Mouse (Mus musculus): ENCODE results near the gene Chrm3. TPM values are rescaled to one million over a fixed set of nuclear protein-coding genes. Genes with fewer than 3 reads are reported as not detected.
A peak's percentile ranks its signal among the peaks of the same experiment; 100 is the strongest.

Gene Chrm3
- polyA plus RNA-seq, 1 experiment from 2014 or later = 1.7 TPM

DNA sequence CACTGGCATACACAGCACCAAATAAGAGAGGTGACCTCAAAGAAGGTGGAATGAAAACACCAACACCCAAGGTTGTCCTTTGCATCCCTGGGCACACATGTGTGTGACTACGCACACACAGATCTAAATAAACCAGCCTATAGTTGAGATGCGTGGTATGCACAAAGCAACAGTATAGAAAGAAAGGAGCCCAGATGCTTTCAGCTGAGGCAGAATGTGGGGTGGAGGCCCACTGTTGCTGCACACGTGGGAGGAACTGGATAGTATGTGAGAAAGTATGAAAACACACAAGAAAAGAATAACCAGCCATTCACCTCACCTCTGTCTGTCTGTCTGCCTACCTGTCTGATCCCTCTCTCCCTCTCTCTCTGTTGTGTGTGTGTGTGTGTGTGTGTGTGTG lies 203.2 kb downstream of the Chrm3 start:
- H3K27ac ChIP-seq (replicated peaks) = no peak overlapping the region
- H3K27me3 ChIP-seq = no peaks in the 10 kb centered on the region
- no peak overlapping the region for H3K4me2 ChIP-seq (replicated peaks)
- no peaks in the 10 kb centered on the region for H3K4me1 ChIP-seq
- H3K4me3 ChIP-seq (replicated peaks) = no peak overlapping the region
- WGBS = 80% methylated on average over 3 of the region's 3 CpGs
- no peaks in the 10 kb centered on the region for H3K36me3 ChIP-seq
- ATAC-seq (ENCODE audit: insufficient number of reproducible peaks, low FRiP score, low TSS enrichment, low read depth) = no peak
- no peaks in the 10 kb centered on the region for H3K9me3 ChIP-seq (replicated peaks)
- no peak overlapping the region for H3K9ac ChIP-seq

- no peaks in the 10 kb centered on the region for H3K36me3 ChIP-seq
- no peaks in the 10 kb centered on the region for H3K27me3 ChIP-seq
- no peaks in the 10 kb centered on the region for H3K4me1 ChIP-seq
- H3K4me3 ChIP-seq (replicated peaks) = no peak overlapping the region
- no peak overlapping the region for H3K27ac ChIP-seq (replicated peaks)
- H3K9ac ChIP-seq = no peak overlapping the region
- ATAC-seq (ENCODE audit: insufficient number of reproducible peaks, low FRiP score, low TSS enrichment, low read depth) = no peak
- 76% methylated on average over 4 of the region's 4 CpGs for WGBS
- H3K4me2 ChIP-seq (replicated peaks) = no peak overlapping the region
- H3K9me3 ChIP-seq (replicated peaks) = no peaks in the 10 kb centered on the region
Measured at GRCm38 (mm10) chr13:10140573-10140972, 220.1 kb downstream of the Chrm3 start.

GRCm38 (mm10) chr13:10138878-10139277 lies 221.8 kb downstream of the Chrm3 start:
- Histone ChIP-seq H3K4me2 (replicated peaks) (no peak overlapping the region), H3K27me3 (no peaks in the 10 kb centered on the region), H3K36me3 (no peaks in the 10 kb centered on the region), H3K9ac (no peak overlapping the region), H3K27ac (replicated peaks) (no peak overlapping the region), H3K9me3 (replicated peaks) (no peaks in the 10 kb centered on the region), H3K4me3 (replicated peaks) (no peak overlapping the region), H3K4me1 (no peaks in the 10 kb centered on the region)
- ATAC-seq (ENCODE audit: insufficient number of reproducible peaks, low FRiP score, low TSS enrichment, low read depth) = no peak
- 80% methylated on average over 4 of the region's 4 CpGs for WGBS

GRCm38 (mm10) chr13:10131064-10131463 lies 229.6 kb downstream of the Chrm3 start:
- no peak overlapping the region for H3K9ac ChIP-seq
- H3K4me2 ChIP-seq (replicated peaks) = no peak overlapping the region
- no peak overlapping the region for H3K27ac ChIP-seq (replicated peaks)
- no peaks in the 10 kb centered on the region for H3K27me3 ChIP-seq
- ATAC-seq (ENCODE audit: insufficient number of reproducible peaks, low FRiP score, low TSS enrichment, low read depth) = no peak
- H3K4me1 ChIP-seq = no peaks in the 10 kb centered on the region
- H3K36me3 ChIP-seq = no peaks in the 10 kb centered on the region
- H3K4me3 ChIP-seq (replicated peaks) = no peak overlapping the region
- no peaks in the 10 kb centered on the region for H3K9me3 ChIP-seq (replicated peaks)
- 38% methylated on average over 2 of the region's 2 CpGs for WGBS

DNA sequence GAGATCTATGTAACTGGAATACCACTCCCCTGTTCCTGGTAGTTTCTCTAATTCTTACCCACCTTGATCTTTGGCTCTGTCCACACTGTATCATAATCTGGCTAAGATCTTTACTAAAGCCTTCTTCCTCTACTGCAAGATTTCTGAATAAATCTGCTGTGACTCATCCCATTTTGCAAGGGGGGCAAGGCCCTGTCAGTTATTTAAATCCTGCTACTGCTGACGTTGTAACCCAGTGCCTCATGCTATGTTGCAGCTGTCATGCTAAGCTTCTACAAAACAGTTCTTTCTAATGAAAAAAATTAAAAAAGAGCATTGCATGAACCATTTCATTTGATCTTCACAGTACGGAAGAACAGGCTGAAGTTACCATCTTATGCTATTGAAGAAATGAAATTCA lies 248.4 kb downstream of the Chrm3 start:
- no peak overlapping the region for H3K4me3 ChIP-seq (replicated peaks)
- 39% methylated on average over 2 of the region's 2 CpGs for WGBS
- ATAC-seq (ENCODE audit: insufficient number of reproducible peaks, low FRiP score, low TSS enrichment, low read depth) = no peak
- no peaks in the 10 kb centered on the region for H3K4me1 ChIP-seq
- H3K4me2 ChIP-seq (replicated peaks) = no peak overlapping the region
- H3K9ac ChIP-seq = no peak overlapping the region
- no peaks in the 10 kb centered on the region for H3K36me3 ChIP-seq
- H3K27me3 ChIP-seq = no peaks in the 10 kb centered on the region
- no peaks in the 10 kb centered on the region for H3K9me3 ChIP-seq (replicated peaks)
- H3K27ac ChIP-seq (replicated peaks) = no peak overlapping the region

DNA sequence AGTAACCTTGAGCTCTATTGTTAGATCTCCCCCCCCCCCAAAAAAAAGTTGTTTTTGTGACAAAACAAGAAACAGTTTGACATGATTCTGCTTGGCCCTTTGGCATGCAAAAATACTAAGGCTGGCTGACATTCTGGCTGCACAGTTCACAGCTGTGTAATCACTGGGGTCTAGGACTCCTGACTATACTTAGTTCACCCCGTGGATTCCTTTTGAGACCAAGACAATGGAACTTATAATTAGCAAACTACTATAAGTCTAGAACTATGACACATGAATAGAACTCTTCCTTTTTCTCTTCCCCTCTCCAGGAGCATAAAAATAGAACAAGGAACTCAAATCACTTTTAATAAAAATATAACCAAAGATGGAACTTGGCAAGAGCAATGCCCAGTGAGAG lies 251.1 kb downstream of the Chrm3 start:
- H3K4me3 ChIP-seq (replicated peaks) = no peak overlapping the region
- WGBS = 47% methylated on average over 1 of the region's 1 CpGs
- H3K9me3 ChIP-seq (replicated peaks) = no peaks in the 10 kb centered on the region
- no peak for ATAC-seq (ENCODE audit: insufficient number of reproducible peaks, low FRiP score, low TSS enrichment, low read depth)
- H3K27me3 ChIP-seq = no peaks in the 10 kb centered on the region
- no peak overlapping the region for H3K27ac ChIP-seq (replicated peaks)
- no peak overlapping the region for H3K9ac ChIP-seq
- H3K4me2 ChIP-seq (replicated peaks) = no peak overlapping the region
- no peaks in the 10 kb centered on the region for H3K4me1 ChIP-seq
- no peaks in the 10 kb centered on the region for H3K36me3 ChIP-seq

GRCm38 (mm10) chr13:10107331-10107730 lies 253.3 kb downstream of the Chrm3 start:
- ATAC-seq (ENCODE audit: insufficient number of reproducible peaks, low FRiP score, low TSS enrichment, low read depth) = no peak
- Histone ChIP-seq H3K36me3 (no peaks in the 10 kb centered on the region), H3K4me1 (no peaks in the 10 kb centered on the region), H3K9ac (no peak overlapping the region), H3K9me3 (replicated peaks) (no peaks in the 10 kb centered on the region), H3K4me2 (replicated peaks) (no peak overlapping the region), H3K27ac (replicated peaks) (no peak overlapping the region), H3K4me3 (replicated peaks) (no peak overlapping the region), H3K27me3 (no peaks in the 10 kb centered on the region)
- 81% methylated on average over 7 of the region's 7 CpGs for WGBS

DNA sequence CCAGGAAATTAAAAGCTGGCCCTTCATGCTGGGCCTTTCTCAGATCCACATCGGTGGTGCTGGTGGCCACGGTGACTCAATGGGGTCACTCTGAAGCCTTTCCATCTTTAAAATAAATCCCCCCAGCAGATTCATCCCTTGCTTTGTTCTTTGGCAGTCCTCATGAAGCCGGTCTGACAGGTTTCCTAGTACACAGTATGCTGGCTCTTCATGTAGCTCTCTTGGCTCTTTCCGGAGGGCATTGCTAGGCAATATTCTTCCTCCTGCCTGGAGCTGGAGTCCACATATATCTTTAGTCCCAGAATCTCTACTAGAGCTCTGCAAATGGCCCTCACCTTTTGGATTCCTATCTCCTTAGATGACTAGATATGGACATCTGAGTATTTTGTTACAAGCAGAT lies 269.9 kb downstream of the Chrm3 start:
- H3K27ac ChIP-seq (replicated peaks) = no peak overlapping the region
- WGBS = 60% methylated on average over 4 of the region's 4 CpGs
- no peak overlapping the region for H3K4me2 ChIP-seq (replicated peaks)
- H3K9me3 ChIP-seq (replicated peaks) = no peaks in the 10 kb centered on the region
- no peak for ATAC-seq (ENCODE audit: insufficient number of reproducible peaks, low FRiP score, low TSS enrichment, low read depth)
- H3K9ac ChIP-seq = no peak overlapping the region
- H3K4me3 ChIP-seq (replicated peaks) = no peak overlapping the region
- no peaks in the 10 kb centered on the region for H3K27me3 ChIP-seq
- no peaks in the 10 kb centered on the region for H3K4me1 ChIP-seq
- H3K36me3 ChIP-seq = no peaks in the 10 kb centered on the region

- Histone ChIP-seq H3K4me2 (replicated peaks) (no peak overlapping the region), H3K27me3 (no peaks in the 10 kb centered on the region), H3K27ac (replicated peaks) (no peak overlapping the region), H3K9me3 (replicated peaks) (no peaks in the 10 kb centered on the region), H3K36me3 (no peaks in the 10 kb centered on the region), H3K4me1 (no peaks in the 10 kb centered on the region), H3K9ac (no peak overlapping the region), H3K4me3 (replicated peaks) (no peak overlapping the region)
- ATAC-seq (ENCODE audit: insufficient number of reproducible peaks, low FRiP score, low TSS enrichment, low read depth) = no peak
- WGBS = 73% methylated on average over 6 of the region's 6 CpGs
Measured at GRCm38 (mm10) chr13:10086336-10086735, 274.3 kb downstream of the Chrm3 start.

DNA sequence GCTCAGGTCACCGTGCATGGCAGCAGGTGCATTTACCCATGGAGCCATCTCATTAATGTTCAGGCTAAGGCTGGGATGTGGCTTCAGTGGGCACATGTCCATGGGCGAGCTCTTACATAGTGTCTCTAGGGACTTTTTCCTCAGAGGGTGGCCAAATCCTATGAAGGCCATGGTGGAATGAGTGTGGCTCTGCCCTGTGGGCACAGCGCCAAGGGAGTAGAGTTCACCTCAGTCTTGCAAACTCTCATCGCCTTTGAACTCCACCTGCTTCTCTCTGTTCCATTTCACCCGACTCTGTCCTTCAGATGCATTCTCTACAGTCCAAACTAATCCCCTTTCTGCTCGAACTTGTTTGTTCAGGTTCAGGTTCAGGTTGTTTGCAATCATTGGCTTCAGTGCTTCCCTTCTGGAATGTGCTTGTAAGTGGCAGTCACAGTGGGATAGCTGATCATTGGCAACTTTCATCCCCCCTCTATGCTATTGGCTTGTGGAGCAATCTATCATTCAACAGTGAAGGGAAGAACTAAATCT lies 278.7 kb downstream of the Chrm3 start:
- H3K27ac ChIP-seq (replicated peaks) = no peak overlapping the region
- H3K4me3 ChIP-seq (replicated peaks) = no peak overlapping the region
- no peak overlapping the region for H3K4me2 ChIP-seq (replicated peaks)
- 74% methylated on average over 6 of the region's 6 CpGs for WGBS
- no peaks in the 10 kb centered on the region for H3K9me3 ChIP-seq (replicated peaks)
- no peaks in the 10 kb centered on the region for H3K36me3 ChIP-seq
- no peaks in the 10 kb centered on the region for H3K4me1 ChIP-seq
- H3K27me3 ChIP-seq = no peaks in the 10 kb centered on the region
- no peak overlapping the region for H3K9ac ChIP-seq
- ATAC-seq (ENCODE audit: insufficient number of reproducible peaks, low FRiP score, low TSS enrichment, low read depth) = no peak

DNA sequence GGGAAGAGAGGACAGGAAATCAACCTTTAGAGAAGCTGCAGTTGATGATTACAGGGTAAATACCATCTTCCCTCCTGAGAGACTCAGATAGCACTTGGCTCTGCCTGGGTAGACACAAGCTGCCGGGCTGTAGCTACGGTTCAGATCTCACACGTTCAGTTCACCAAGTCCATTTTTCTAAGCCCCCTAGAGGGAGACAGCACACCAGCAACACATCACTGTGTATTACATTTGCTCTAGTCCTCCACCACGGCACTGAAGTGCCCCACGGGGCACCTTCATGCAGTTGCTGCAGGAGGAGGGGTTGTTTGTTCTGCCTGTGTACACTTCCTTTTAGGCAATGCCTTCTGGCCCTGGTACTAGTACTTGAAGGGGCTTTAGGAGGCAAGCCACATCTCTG lies 289.5 kb downstream of the Chrm3 start:
- Histone ChIP-seq H3K9me3 (replicated peaks) (no peaks in the 10 kb centered on the region), H3K4me3 (replicated peaks) (no peak overlapping the region), H3K27ac (replicated peaks) (no peak overlapping the region), H3K9ac (no peak overlapping the region), H3K4me1 (no peaks in the 10 kb centered on the region), H3K36me3 (no peaks in the 10 kb centered on the region), H3K4me2 (replicated peaks) (no peak overlapping the region), H3K27me3 (no peaks in the 10 kb centered on the region)
- 25% methylated on average over 5 of the region's 5 CpGs for WGBS
- ATAC-seq (ENCODE audit: insufficient number of reproducible peaks, low FRiP score, low TSS enrichment, low read depth) = 0 out of 2 replicates have a peak, but pooled peaks have one; percentile 51

GRCm38 (mm10) chr13:10068927-10069580 lies 291.6 kb downstream of the Chrm3 start:
- Histone ChIP-seq H3K4me3 (replicated peaks) (no peak overlapping the region), H3K27ac (replicated peaks) (no peak overlapping the region), H3K27me3 (no peaks in the 10 kb centered on the region), H3K4me2 (replicated peaks) (no peak overlapping the region), H3K36me3 (no peaks in the 10 kb centered on the region), H3K9ac (no peak overlapping the region), H3K9me3 (replicated peaks) (no peaks in the 10 kb centered on the region), H3K4me1 (no peaks in the 10 kb centered on the region)
- 87% methylated on average over 10 of the region's 10 CpGs for WGBS
- no peak for ATAC-seq (ENCODE audit: insufficient number of reproducible peaks, low FRiP score, low TSS enrichment, low read depth)

Measured in embryonic facial prominence, embryonic 15.5 days (tissue).